Comparison of ENCODE assay signal across 7 mouse cellular contexts in genomic region chr4:136206033-136206893, GRCm38 (mm10). TPM values are rescaled to one million over a fixed set of nuclear protein-coding genes. Genes with fewer than 3 reads are reported as not detected.
DNase-seq lines count a peak whose midpoint lies in the region; ATAC-seq lines count a peak whose summit lies in the region.

Asap3 (plus strand) TSS chr4:136206365.

- H3K27ac ChIP-seq in embryonic facial prominence, embryonic 10.5 days (replicated peaks), result peak within 1 kb of the TSS; percentile 84
- 0 out of 2 replicates have a peak within 1 kb of the TSS, but pooled peaks have one; percentile 14 for H3K27ac ChIP-seq in limb, embryonic 11.5 days (replicated peaks; ENCODE audit: low read depth, low read length)
- H3K27ac ChIP-seq in midbrain, embryonic 14.5 days (replicated peaks; ENCODE audit: low read depth, low read length), result no peak within 1 kb of the TSS

- peaks cover 37% of the 10 kb centered on the region for H3K4me1 ChIP-seq in embryonic facial prominence, embryonic 10.5 days
- peaks cover 5% of the 10 kb centered on the region; the same call in 1 of the 2 replicates for H3K4me1 ChIP-seq in limb, embryonic 11.5 days (ENCODE audit: control insufficient read depth, insufficient read depth, low read length)
- peaks cover 9% of the 10 kb centered on the region for H3K4me1 ChIP-seq in midbrain, embryonic 14.5 days (ENCODE audit: control insufficient read depth, insufficient read depth, low read length)

- H3K36me3 ChIP-seq in embryonic facial prominence, embryonic 10.5 days (replicated peaks), result no peaks in the 10 kb centered on the region
- no peaks in the 10 kb centered on the region for H3K36me3 ChIP-seq in limb, embryonic 11.5 days (ENCODE audit: control insufficient read depth, insufficient read depth, low read length)
- no peaks in the 10 kb centered on the region for H3K36me3 ChIP-seq in midbrain, embryonic 14.5 days (ENCODE audit: control insufficient read depth, insufficient read depth, low read length)

- peak within 1 kb of the TSS; percentile 67 for H3K9ac ChIP-seq in limb, embryonic 11.5 days (ENCODE audit: low read length)
- H3K9ac ChIP-seq in midbrain, embryonic 14.5 days (replicated peaks; ENCODE audit: low read length), result peak within 1 kb of the TSS; percentile 72

- H3K4me2 ChIP-seq in limb, embryonic 11.5 days (ENCODE audit: low read depth, severe bottlenecking), result peak within 1 kb of the TSS; percentile 96
- H3K4me2 ChIP-seq in midbrain, embryonic 14.5 days (ENCODE audit: low read length), result peak within 1 kb of the TSS; percentile 99

- ATAC-seq in granulocyte monocyte progenitor cell, adult 5-6 weeks (replicated peaks; ENCODE audit: poor library complexity, severe bottlenecking), result peak; percentile 94
- peak; percentile 90 for ATAC-seq in limb, embryonic 11.5 days (ENCODE audit: insufficient number of reproducible peaks, low FRiP score, low TSS enrichment, low read depth)
- peak; percentile 91 for ATAC-seq in midbrain, embryonic 14.5 days (ENCODE audit: low FRiP score, low TSS enrichment)

- under 1% methylated on average over 54 of the region's 54 CpGs for WGBS in embryonic facial prominence, embryonic 10.5 days
- under 1% methylated on average over 49 of the region's 54 CpGs for WGBS in limb, embryonic 11.5 days
- under 1% methylated on average over 49 of the region's 54 CpGs for WGBS in midbrain, embryonic 14.5 days

- H3K4me3 ChIP-seq in embryonic facial prominence, embryonic 10.5 days, result peak within 1 kb of the TSS; percentile 76
- peak within 1 kb of the TSS; percentile 57 for H3K4me3 ChIP-seq in limb, embryonic 11.5 days (ENCODE audit: low read depth, low read length)
- H3K4me3 ChIP-seq in midbrain, embryonic 14.5 days (replicated peaks; ENCODE audit: low read depth, low read length), result peak within 1 kb of the TSS; percentile 57

- peak; percentile 98 for DNase-seq in adrenal gland, postnatal 10 days
- peak; percentile 100 for DNase-seq in embryonic facial prominence, embryonic 10.5 days (ENCODE audit: low spot score)
- peak; percentile 95 for DNase-seq in kidney, adult 11 months
- DNase-seq in limb, embryonic 11.5 days (ENCODE audit: low spot score), result peak; percentile 99
- DNase-seq in midbrain, embryonic 14.5 days, result peak; percentile 94
- peak; percentile 84 to 94 for DNase-seq in spleen, adult 18-20 months

- peaks cover 54% of the 10 kb centered on the region for H3K27me3 ChIP-seq in embryonic facial prominence, embryonic 10.5 days (replicated peaks; ENCODE audit: low read depth, poor library complexity, severe bottlenecking)
- 0 out of 2 replicates have a peak, but pooled peaks cover 2% of the 10 kb centered on the region for H3K27me3 ChIP-seq in limb, embryonic 11.5 days (ENCODE audit: control insufficient read depth, insufficient read depth, low read length)
- H3K27me3 ChIP-seq in midbrain, embryonic 14.5 days (ENCODE audit: control insufficient read depth, insufficient read depth, low read length), result no peaks in the 10 kb centered on the region

- H3K9me3 ChIP-seq in embryonic facial prominence, embryonic 10.5 days, result no peaks in the 10 kb centered on the region
- H3K9me3 ChIP-seq in limb, embryonic 11.5 days (ENCODE audit: control insufficient read depth, low read length), result no peaks in the 10 kb centered on the region
- H3K9me3 ChIP-seq in midbrain, embryonic 14.5 days (ENCODE audit: control insufficient read depth, low read length), result no peaks in the 10 kb centered on the region

RNA-seq across cellular contexts. Expression of gene Asap3, which starts in this region (rescaled TPM):
- 1 to 10 TPM; 5.0 to 7.9 TPM for total RNA-seq in adrenal gland, postnatal 10 days (2021)
- polyA plus RNA-seq in embryonic facial prominence, embryonic 10.5 days (2016; fragmentation: Nextera tagmentation; extraction: Ambion mirVana), result 4.2 and 5.3 TPM in 2 replicates
- total RNA-seq in granulocyte monocyte progenitor cell, adult 5-6 weeks (2014; fragmentation: Nextera tagmentation), result not detected in 2 replicates
- total RNA-seq in granulocyte monocyte progenitor cell, adult 5-6 weeks (2017), result not detected in 2 replicates
- 3.0 and 3.2 TPM in 2 replicates for polyA plus RNA-seq in limb, embryonic 11.5 days (2014; fragmentation: Nextera tagmentation; extraction: Ambion mirVana)
- polyA plus RNA-seq in midbrain, embryonic 14.5 days (2014; fragmentation: Nextera tagmentation; extraction: Ambion mirVana), result 1.8 and 3.4 TPM in 2 replicates

Comparison
In these comparisons a context has a peak if more than half of its experiments do, and no peak if none do; other contexts are left out.
1. RNA of gene Asap3 (total RNA-seq): 5.0 to 7.9 TPM in adrenal gland, postnatal 10 days; not detected in granulocyte monocyte progenitor cell, adult 5-6 weeks; every median in the first group is over 4 times any median in the second.
2. Peak in ATAC-seq in granulocyte monocyte progenitor cell, adult 5-6 weeks; RNA of the gene not detected or under 1 TPM.
3. Peak in every context shown above with its lines, with median percentiles within 50 percentile points of each other: DNase-seq, H3K4me3 ChIP-seq and ATAC-seq.